Comparison of ENCODE assay signal across 8 mouse cellular contexts in the genomic region with DNA sequence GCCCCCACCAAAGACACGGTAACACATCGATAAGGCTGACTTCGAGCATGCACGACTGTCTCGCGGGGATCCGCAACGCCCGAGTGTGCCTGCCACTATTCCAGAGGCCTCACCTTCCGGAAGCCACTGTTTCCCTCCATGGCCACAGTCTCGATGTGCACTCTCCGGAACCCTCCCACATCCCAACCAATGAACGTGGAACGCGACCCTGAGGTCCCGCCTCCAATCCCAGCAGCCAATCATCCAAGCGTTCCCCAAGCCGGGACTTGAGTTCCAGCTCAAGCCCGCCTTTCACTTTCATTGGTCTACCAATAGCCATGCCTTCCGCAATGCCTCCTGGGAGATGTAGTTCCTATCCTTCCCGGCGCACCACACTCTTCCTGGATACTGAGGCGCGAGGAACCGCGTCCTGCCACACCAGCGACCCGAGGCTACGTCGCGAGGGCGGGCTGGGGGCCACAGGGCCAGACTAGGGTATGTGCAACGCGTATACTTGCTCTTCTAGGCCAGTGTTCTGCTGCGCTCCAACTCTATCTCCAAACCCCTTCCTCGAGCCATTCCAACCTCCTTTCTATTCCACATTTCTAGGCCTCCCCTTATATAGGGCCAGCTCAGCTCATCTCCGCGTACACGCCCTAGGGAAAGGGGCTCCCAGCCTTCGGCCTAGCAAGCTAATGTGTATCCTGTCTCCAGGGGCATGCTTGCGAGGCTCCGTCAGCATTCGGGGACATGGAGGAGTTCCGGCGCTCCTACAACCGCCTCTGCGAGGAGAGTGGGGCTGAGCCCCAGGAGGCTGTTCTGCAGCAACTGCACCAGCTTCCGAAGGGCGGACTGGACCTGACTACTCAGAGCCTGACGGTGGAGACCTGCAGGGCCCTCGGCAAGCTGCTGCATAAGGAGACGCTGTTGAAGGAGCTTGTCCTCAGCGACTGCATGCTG. TPM values are rescaled to one million over a fixed set of nuclear protein-coding genes. Genes with fewer than 3 reads are reported as not detected.
DNase-seq lines count a peak whose midpoint lies in the region; ATAC-seq and TF ChIP-seq lines count a peak whose summit lies in the region.

Gene Cenpx (minus strand): TSS at position 159 of the 939 bp plus-strand sequence.
Gene Lrrc45 (plus strand): TSS at position 346 of the 939 bp plus-strand sequence.

- H3ac ChIP-seq in C2C12 (ENCODE audit: control insufficient read depth, insufficient read length, low read depth) (peak within 1 kb of the TSS; percentile 94), myocyte (ENCODE audit: control insufficient read depth, insufficient read length) (peak within 1 kb of the TSS; percentile 7)

- H3K4me1 ChIP-seq in erythroblast, embryonic 14.5 days (ENCODE audit: control insufficient read depth) = peaks cover 35% of the 10 kb centered on the region
- peaks cover 13% of the 10 kb centered on the region for H3K4me1 ChIP-seq in heart, embryonic 11.5 days (ENCODE audit: control insufficient read depth, insufficient read depth, low read length)
- peaks cover 27% of the 10 kb centered on the region for H3K4me1 ChIP-seq in kidney, embryonic 16.5 days (ENCODE audit: insufficient read depth, low read length)
- peaks cover 9% of the 10 kb centered on the region for H3K4me1 ChIP-seq in liver, adult 2 months (ENCODE audit: control insufficient read depth, insufficient read depth, low read length)

- peak; percentile 45; the same call in 1 of the 2 replicates for TF ChIP-seq POLR2A in brain, embryonic 14.5 days (IDR thresholded peaks at IDR 0.05; ENCODE audit: borderline replicate concordance, extremely low read depth, insufficient read depth, insufficient read length, poor library complexity, severe bottlenecking)
- TF ChIP-seq POLR2A in liver, adult 2 months (IDR thresholded peaks at IDR 0.05; ENCODE audit: extremely low read depth, insufficient read depth, low read length) = peak; percentile 80
- TF ChIP-seq POLR2A in myocyte (IDR thresholded peaks at IDR 0.05; ENCODE audit: insufficient read length, low read depth) = peak; percentile 56

- H3K9ac ChIP-seq in heart, embryonic 11.5 days (ENCODE audit: low read depth, low read length) = peak within 1 kb of the TSS; percentile 82
- peak within 1 kb of the TSS; percentile 82 for H3K9ac ChIP-seq in kidney, embryonic 16.5 days (replicated peaks; ENCODE audit: low read length)
- H3K9ac ChIP-seq in liver, adult 2 months (ENCODE audit: low read depth, low read length) = peak within 1 kb of the TSS; percentile 68

- H3K27me3 ChIP-seq in C2C12 (ENCODE audit: control insufficient read depth, insufficient read depth, insufficient read length) (no peaks in the 10 kb centered on the region), myocyte (ENCODE audit: control insufficient read depth, insufficient read depth, insufficient read length) (no peaks in the 10 kb centered on the region)
- no peaks in the 10 kb centered on the region for H3K27me3 ChIP-seq in erythroblast, embryonic 14.5 days (ENCODE audit: control insufficient read depth)
- no peaks in the 10 kb centered on the region for H3K27me3 ChIP-seq in heart, embryonic 11.5 days (ENCODE audit: control insufficient read depth, insufficient read depth, low read length)
- no peaks in the 10 kb centered on the region for H3K27me3 ChIP-seq in kidney, embryonic 16.5 days (ENCODE audit: insufficient read depth, low read length)
- no peaks in the 10 kb centered on the region for H3K27me3 ChIP-seq in liver, adult 2 months (ENCODE audit: control insufficient read depth, insufficient read depth, low read length)
- no peaks in the 10 kb centered on the region for H3K27me3 ChIP-seq in splenic B cell, adult 2 months (ENCODE audit: control insufficient read depth, insufficient read depth, low read length, poor library complexity, severe bottlenecking)

- TF ChIP-seq CTCF in C2C12 (IDR thresholded peaks at IDR 0.05; ENCODE audit: control insufficient read depth, insufficient read depth, insufficient read length) = no peak
- no peak for TF ChIP-seq CTCF in brain, embryonic 14.5 days (IDR thresholded peaks at IDR 0.05; ENCODE audit: borderline replicate concordance, extremely low read depth, insufficient read depth, insufficient read length)
- TF ChIP-seq CTCF in liver, adult 2 months (IDR thresholded peaks at IDR 0.05; ENCODE audit: low read depth, low read length) = no peak

- 4% methylated on average over 53 of the region's 53 CpGs for WGBS in heart, embryonic 11.5 days (ENCODE audit: insufficient replicate concordance)
- WGBS in kidney, embryonic 16.5 days = under 1% methylated on average over 53 of the region's 53 CpGs
- 6% methylated on average over 53 of the region's 53 CpGs for WGBS in liver, adult 2 months

- peak; percentile 99 for DNase-seq in brain, embryonic 14.5 days (ENCODE audit: low read depth)
- DNase-seq in liver, adult 2 months (ENCODE audit: extremely low read depth, low read depth, low spot score) = peak; percentile 98
- DNase-seq in splenic B cell, adult 2 months (ENCODE audit: low read depth, low spot score) = peak; percentile 97

- H3K4me3 ChIP-seq in C2C12 (ENCODE audit: insufficient read depth, poor library complexity, severe bottlenecking) (peak within 1 kb of the TSS; percentile 53), myocyte (peak within 1 kb of the TSS; percentile 63)
- peak within 1 kb of the TSS; percentile 81 for H3K4me3 ChIP-seq in erythroblast, embryonic 14.5 days (replicated peaks)
- H3K4me3 ChIP-seq in heart, embryonic 11.5 days (ENCODE audit: low read depth, low read length) = peak within 1 kb of the TSS; percentile 55
- peak within 1 kb of the TSS; percentile 70 for H3K4me3 ChIP-seq in kidney, embryonic 16.5 days (ENCODE audit: low read length)
- H3K4me3 ChIP-seq in liver, adult 2 months (ENCODE audit: insufficient read depth, low read depth, low read length) = peak within 1 kb of the TSS; percentile 61

- no peaks in the 10 kb centered on the region for H3K9me3 ChIP-seq in erythroblast, embryonic 14.5 days (ENCODE audit: control insufficient read depth, low read length)
- H3K9me3 ChIP-seq in heart, embryonic 11.5 days (replicated peaks; ENCODE audit: control insufficient read depth, low read length) = no peaks in the 10 kb centered on the region
- no peaks in the 10 kb centered on the region for H3K9me3 ChIP-seq in kidney, embryonic 16.5 days (ENCODE audit: low read length)

- no peaks in the 10 kb centered on the region for H3K79me3 ChIP-seq in C2C12 (ENCODE audit: low read depth)

- H3K36me3 ChIP-seq in C2C12 (ENCODE audit: control insufficient read depth, insufficient read depth) (peaks cover 38% of the 10 kb centered on the region), myocyte (ENCODE audit: control insufficient read depth, insufficient read depth) (peaks cover 7% of the 10 kb centered on the region)
- H3K36me3 ChIP-seq in erythroblast, embryonic 14.5 days (ENCODE audit: control insufficient read depth) = peaks cover 64% of the 10 kb centered on the region
- H3K36me3 ChIP-seq in heart, embryonic 11.5 days (ENCODE audit: control insufficient read depth, insufficient read depth, low read length) = peaks cover 15% of the 10 kb centered on the region
- H3K36me3 ChIP-seq in kidney, embryonic 16.5 days (ENCODE audit: insufficient read depth, low read length) = peaks cover 29% of the 10 kb centered on the region
- no peaks in the 10 kb centered on the region for H3K36me3 ChIP-seq in liver, adult 2 months (ENCODE audit: control insufficient read depth, insufficient read depth, low read length)
- peaks cover 3% of the 10 kb centered on the region for H3K36me3 ChIP-seq in splenic B cell, adult 2 months (ENCODE audit: control insufficient read depth, insufficient read depth, low read length, poor library complexity, severe bottlenecking)

- H3K79me2 ChIP-seq in C2C12 (ENCODE audit: control insufficient read depth, insufficient read depth) (no peaks in the 10 kb centered on the region), myocyte (ENCODE audit: control insufficient read depth, insufficient read depth) (no peaks in the 10 kb centered on the region)
- no peaks in the 10 kb centered on the region for H3K79me2 ChIP-seq in liver, adult 2 months (ENCODE audit: control insufficient read depth, insufficient read depth, low read length)

- H3K27ac ChIP-seq in heart, embryonic 11.5 days (ENCODE audit: low read depth, low read length) = peak within 1 kb of the TSS; percentile 76
- peak within 1 kb of the TSS; percentile 90 for H3K27ac ChIP-seq in kidney, embryonic 16.5 days (ENCODE audit: low read length)
- H3K27ac ChIP-seq in liver, adult 2 months (replicated peaks; ENCODE audit: insufficient read depth, low read depth, low read length) = peak within 1 kb of the TSS; percentile 32

- H3K4me2 ChIP-seq in heart, embryonic 11.5 days = peak within 1 kb of the TSS; percentile 100
- peak within 1 kb of the TSS; percentile 99 for H3K4me2 ChIP-seq in kidney, embryonic 16.5 days (replicated peaks; ENCODE audit: low read depth, low read length)
- peak within 1 kb of the TSS; percentile 97 for H3K4me2 ChIP-seq in myocyte (ENCODE audit: low read depth)

- peak; percentile 89 for ATAC-seq in heart, embryonic 11.5 days (replicated peaks; ENCODE audit: insufficient number of reproducible peaks, low FRiP score, low TSS enrichment)
- peak; percentile 96 for ATAC-seq in kidney, embryonic 16.5 days (ENCODE audit: low FRiP score, low TSS enrichment)

TF ChIP-seq in C2C12, 6 proteins besides CTCF, POLR2A, EP300 and RAD21 (continues in another document):
- no peak for TF ChIP-seq MYOG (IDR thresholded peaks at IDR 0.05; ENCODE audit: control insufficient read depth, extremely low read depth, insufficient read length)

TF ChIP-seq in myocyte, 11 proteins besides CTCF, POLR2A, EP300 and RAD21 (continues in another document):
- TF ChIP-seq MAX (IDR thresholded peaks at IDR 0.05; ENCODE audit: low read depth) (no peak), MYOG (IDR thresholded peaks at IDR 0.05; ENCODE audit: control insufficient read depth in 1 of 3, insufficient read depth in 1 of 3, insufficient read length in 2 of 3, low read depth in 2 of 3) (no peak)

RNA-seq across cellular contexts. Expression of gene Cenpx, which starts in this region (rescaled TPM):
- 57.6 TPM for polyA plus RNA-seq in C2C12 (2012; fragmentation: generic; extraction: Trizol)
- 59.7 and 89.6 TPM in 2 replicates for polyA plus RNA-seq in brain, embryonic 14.5 days (2012; rRNA removed)
- polyA plus RNA-seq in erythroblast, embryonic 14.5 days (2012) = 5.2 and 14.7 TPM in 2 replicates
- 114 and 129 TPM in 2 replicates for polyA plus RNA-seq in heart, embryonic 11.5 days (2014; fragmentation: Nextera tagmentation; extraction: Ambion mirVana)
- polyA plus RNA-seq in kidney, embryonic 16.5 days (2015; fragmentation: Nextera tagmentation; extraction: Ambion mirVana) = 151 TPM in 2 replicates
- total RNA-seq in liver, adult 2 months (2014; rRNA removed) = 20.3 and 20.5 TPM in 2 replicates
- 63.4 and 74.6 TPM in 2 replicates for polyA plus RNA-seq in liver, adult 2 months (2012; rRNA removed)
- polyA plus RNA-seq in myocyte (2012; fragmentation: generic; extraction: Trizol) = 42.5 TPM

RNA-seq across cellular contexts. Expression of gene Lrrc45, which starts in this region (rescaled TPM):
- polyA plus RNA-seq in C2C12 (2012; fragmentation: generic; extraction: Trizol) (13.5 TPM), myocyte (2012; fragmentation: generic; extraction: Trizol) (10.6 TPM)
- 97.6 and 128 TPM in 2 replicates for polyA plus RNA-seq in brain, embryonic 14.5 days (2012; rRNA removed)
- 1.4 and 1.5 TPM in 2 replicates for polyA plus RNA-seq in erythroblast, embryonic 14.5 days (2012)
- 21.8 and 23.2 TPM in 2 replicates for polyA plus RNA-seq in heart, embryonic 11.5 days (2014; fragmentation: Nextera tagmentation; extraction: Ambion mirVana)
- polyA plus RNA-seq in kidney, embryonic 16.5 days (2015; fragmentation: Nextera tagmentation; extraction: Ambion mirVana) = 69.2 and 71.3 TPM in 2 replicates
- 4.4 and 5.1 TPM in 2 replicates for total RNA-seq in liver, adult 2 months (2014; rRNA removed)
- polyA plus RNA-seq in liver, adult 2 months (2012; rRNA removed) = 7.4 and 9.8 TPM in 2 replicates

Comparison
In these comparisons a context has a peak if more than half of its experiments do, and no peak if none do; other contexts are left out.
1. Peak in every context shown above with its lines: DNase-seq, ATAC-seq, H3K4me3 ChIP-seq and H3K27ac ChIP-seq.
2. H3K27ac ChIP-seq: peak in every context shown above with its lines; median percentile 90 in kidney, embryonic 16.5 days; 76 in heart, embryonic 11.5 days; 32 in liver, adult 2 months.